Comparison of ENCODE assay signal across 8 mouse cellular contexts in genomic region chr17:27534718-27535117, GRCm38 (mm10). TPM values are rescaled to one million over a fixed set of nuclear protein-coding genes. Genes with fewer than 3 reads are reported as not detected.
DNase-seq lines count a peak whose midpoint lies in the region; ATAC-seq lines count a peak whose summit lies in the region.

No protein-coding gene starts in this region.

- no peak overlapping the region for H3K27ac ChIP-seq in embryonic facial prominence, embryonic 14.5 days (replicated peaks; ENCODE audit: low read depth, low read length)
- no peak overlapping the region for H3K27ac ChIP-seq in heart, embryonic 12.5 days (ENCODE audit: poor library complexity, severe bottlenecking)
- H3K27ac ChIP-seq in kidney, embryonic 16.5 days (ENCODE audit: low read length) = no peak overlapping the region
- H3K27ac ChIP-seq in liver, embryonic 11.5 days (ENCODE audit: low read depth, low read length) = no peak overlapping the region

- H3K9me3 ChIP-seq in embryonic facial prominence, embryonic 14.5 days (ENCODE audit: control insufficient read depth, low read length) = no peaks in the 10 kb centered on the region
- H3K9me3 ChIP-seq in heart, embryonic 12.5 days (replicated peaks) = 0 out of 2 replicates have a peak, but pooled peaks cover 4% of the 10 kb centered on the region
- H3K9me3 ChIP-seq in kidney, embryonic 16.5 days (ENCODE audit: low read length) = 0 out of 2 replicates have a peak, but pooled peaks cover 3% of the 10 kb centered on the region
- no peaks in the 10 kb centered on the region for H3K9me3 ChIP-seq in liver, embryonic 11.5 days (ENCODE audit: control insufficient read depth, low read length)

- peak; percentile 93 to 94 for DNase-seq in B cell, adult 2 months
- DNase-seq in adrenal gland, postnatal 4 days (ENCODE audit: low spot score in 2 of 2) = peak; percentile 79 to 83
- DNase-seq in embryonic facial prominence, embryonic 14.5 days (ENCODE audit: low spot score) = peak; percentile 83
- peak; percentile 85 for DNase-seq in liver, embryonic 11.5 days (ENCODE audit: low spot score)
- peak; percentile 81 to 87 for DNase-seq in natural killer cell, adult 2 months (ENCODE audit: low spot score in 2 of 2)
- peak; percentile 92 for DNase-seq in splenic B cell, adult 2 months (ENCODE audit: low read depth, low spot score)

- H3K4me2 ChIP-seq in embryonic facial prominence, embryonic 14.5 days (ENCODE audit: low read depth, low read length) = no peak overlapping the region
- no peak overlapping the region for H3K4me2 ChIP-seq in heart, embryonic 12.5 days
- H3K4me2 ChIP-seq in kidney, embryonic 16.5 days (replicated peaks; ENCODE audit: low read depth, low read length) = no peak overlapping the region
- no peak overlapping the region for H3K4me2 ChIP-seq in liver, embryonic 11.5 days

- peak; percentile 87 for ATAC-seq in embryonic facial prominence, embryonic 14.5 days (ENCODE audit: low read depth)
- peak; percentile 44; the same call in 1 of the 2 replicates for ATAC-seq in heart, embryonic 12.5 days (ENCODE audit: insufficient number of reproducible peaks, low FRiP score)
- ATAC-seq in kidney, embryonic 16.5 days (ENCODE audit: low FRiP score, low TSS enrichment) = peak; percentile 88; the same call in 1 of the 2 replicates
- peak; percentile 66 for ATAC-seq in liver, embryonic 11.5 days (replicated peaks; ENCODE audit: low FRiP score)

- no peaks in the 10 kb centered on the region for H3K4me1 ChIP-seq in embryonic facial prominence, embryonic 14.5 days (ENCODE audit: control insufficient read depth, insufficient read depth, low read length)
- H3K4me1 ChIP-seq in heart, embryonic 12.5 days (replicated peaks) = no peaks in the 10 kb centered on the region; the same call in 1 of the 2 replicates
- no peaks in the 10 kb centered on the region for H3K4me1 ChIP-seq in kidney, embryonic 16.5 days (ENCODE audit: insufficient read depth, low read length)
- no peaks in the 10 kb centered on the region; the same call in 1 of the 2 replicates for H3K4me1 ChIP-seq in liver, embryonic 11.5 days (replicated peaks; ENCODE audit: control insufficient read depth, insufficient read depth, low read length)

- no peaks in the 10 kb centered on the region for H3K27me3 ChIP-seq in embryonic facial prominence, embryonic 14.5 days (replicated peaks; ENCODE audit: control insufficient read depth, insufficient read depth, low read length)
- H3K27me3 ChIP-seq in heart, embryonic 12.5 days (replicated peaks) = no peaks in the 10 kb centered on the region
- no peaks in the 10 kb centered on the region for H3K27me3 ChIP-seq in kidney, embryonic 16.5 days (ENCODE audit: insufficient read depth, low read length)
- H3K27me3 ChIP-seq in liver, embryonic 11.5 days (replicated peaks; ENCODE audit: control insufficient read depth, insufficient read depth, low read length) = 0 out of 2 replicates have a peak, but pooled peaks cover 2% of the 10 kb centered on the region
- no peaks in the 10 kb centered on the region for H3K27me3 ChIP-seq in splenic B cell, adult 2 months (ENCODE audit: control insufficient read depth, insufficient read depth, low read length, poor library complexity, severe bottlenecking)

- no peak overlapping the region for H3K4me3 ChIP-seq in embryonic facial prominence, embryonic 14.5 days (ENCODE audit: low read depth, low read length)
- no peak overlapping the region for H3K4me3 ChIP-seq in heart, embryonic 12.5 days
- no peak overlapping the region for H3K4me3 ChIP-seq in kidney, embryonic 16.5 days (ENCODE audit: low read length)
- H3K4me3 ChIP-seq in liver, embryonic 11.5 days (ENCODE audit: low read depth, low read length) = no peak overlapping the region

- H3K36me3 ChIP-seq in embryonic facial prominence, embryonic 14.5 days (ENCODE audit: control insufficient read depth, insufficient read depth, low read length) = no peaks in the 10 kb centered on the region
- H3K36me3 ChIP-seq in heart, embryonic 12.5 days = no peaks in the 10 kb centered on the region
- no peaks in the 10 kb centered on the region for H3K36me3 ChIP-seq in kidney, embryonic 16.5 days (ENCODE audit: insufficient read depth, low read length)
- H3K36me3 ChIP-seq in liver, embryonic 11.5 days (ENCODE audit: control insufficient read depth, insufficient read depth, low read length) = no peaks in the 10 kb centered on the region
- H3K36me3 ChIP-seq in splenic B cell, adult 2 months (ENCODE audit: control insufficient read depth, insufficient read depth, low read length, poor library complexity, severe bottlenecking) = no peaks in the 10 kb centered on the region

- WGBS in embryonic facial prominence, embryonic 14.5 days = 8% methylated on average over 10 of the region's 10 CpGs
- WGBS in heart, embryonic 12.5 days = 7% methylated on average over 10 of the region's 10 CpGs
- WGBS in kidney, embryonic 16.5 days = 3% methylated on average over 10 of the region's 10 CpGs
- WGBS in liver, embryonic 11.5 days = 6% methylated on average over 10 of the region's 10 CpGs

- no peak overlapping the region for H3K9ac ChIP-seq in embryonic facial prominence, embryonic 14.5 days (ENCODE audit: low read depth, low read length)
- H3K9ac ChIP-seq in heart, embryonic 12.5 days = no peak overlapping the region
- H3K9ac ChIP-seq in kidney, embryonic 16.5 days (replicated peaks; ENCODE audit: low read length) = no peak overlapping the region
- no peak overlapping the region for H3K9ac ChIP-seq in liver, embryonic 11.5 days (ENCODE audit: low read depth, low read length)

RNA-seq across cellular contexts. Expression of gene Grm4, which starts 13.5 kb away (rescaled TPM):
- total RNA-seq in adrenal gland, postnatal 4 days (2021) = 1 to 10 TPM; 1.5 to 6.2 TPM
- 0.97 and 1.2 TPM in 2 replicates for polyA plus RNA-seq in embryonic facial prominence, embryonic 14.5 days (2014; fragmentation: Nextera tagmentation; extraction: Ambion mirVana)
- 0.08 and 0.10 TPM in 2 replicates for polyA plus RNA-seq in heart, embryonic 12.5 days (2016; fragmentation: Nextera tagmentation; extraction: Ambion mirVana)
- 0.91 and 1.2 TPM in 2 replicates for polyA plus RNA-seq in kidney, embryonic 16.5 days (2015; fragmentation: Nextera tagmentation; extraction: Ambion mirVana)
- polyA plus RNA-seq in liver, embryonic 11.5 days (2014; fragmentation: Nextera tagmentation; extraction: Ambion mirVana) = 0.12 and 0.18 TPM in 2 replicates

RNA-seq across cellular contexts. Expression of gene Hmga1, which starts 21.6 kb away (rescaled TPM):
- 10 to 100 TPM; 41.6 to 44.9 TPM for total RNA-seq in adrenal gland, postnatal 4 days (2021)
- polyA plus RNA-seq in embryonic facial prominence, embryonic 14.5 days (2014; fragmentation: Nextera tagmentation; extraction: Ambion mirVana) = 142 and 170 TPM in 2 replicates
- polyA plus RNA-seq in heart, embryonic 12.5 days (2016; fragmentation: Nextera tagmentation; extraction: Ambion mirVana) = 188 and 194 TPM in 2 replicates
- 257 and 279 TPM in 2 replicates for polyA plus RNA-seq in kidney, embryonic 16.5 days (2015; fragmentation: Nextera tagmentation; extraction: Ambion mirVana)
- polyA plus RNA-seq in liver, embryonic 11.5 days (2014; fragmentation: Nextera tagmentation; extraction: Ambion mirVana) = 667 and 675 TPM in 2 replicates

RNA-seq across cellular contexts. Expression of gene AI413582, which starts 30.8 kb away (rescaled TPM):
- 10 to 100 TPM; 17.4 to 19.1 TPM for total RNA-seq in adrenal gland, postnatal 4 days (2021)
- 28.8 and 29.3 TPM in 2 replicates for polyA plus RNA-seq in embryonic facial prominence, embryonic 14.5 days (2014; fragmentation: Nextera tagmentation; extraction: Ambion mirVana)
- 13.2 and 14.9 TPM in 2 replicates for polyA plus RNA-seq in heart, embryonic 12.5 days (2016; fragmentation: Nextera tagmentation; extraction: Ambion mirVana)
- 20.2 and 23.4 TPM in 2 replicates for polyA plus RNA-seq in kidney, embryonic 16.5 days (2015; fragmentation: Nextera tagmentation; extraction: Ambion mirVana)
- 23.6 and 28.4 TPM in 2 replicates for polyA plus RNA-seq in liver, embryonic 11.5 days (2014; fragmentation: Nextera tagmentation; extraction: Ambion mirVana)
